9 mouse cellular contexts compared by ENCODE assay signal in genomic region chr11:75148332-75149035, GRCm38 (mm10). TPM values are rescaled to one million over a fixed set of nuclear protein-coding genes. Genes with fewer than 3 reads are reported as not detected.
DNase-seq lines count a peak whose midpoint lies in the region; ATAC-seq and TF ChIP-seq lines count a peak whose summit lies in the region.
"Had no signal": no experiment of that assay in that cellular context is flagged by ENCODE, and none has a peak within 500 bp of the region (broad histone marks: within the 10 kb centered on the region; RNA-seq: fewer than 3 reads in every experiment).

No protein-coding gene starts in this region.

- peaks cover 77% of the 10 kb centered on the region for H3K36me3 ChIP-seq in hindbrain, embryonic 10.5 days
- H3K36me3 ChIP-seq in hindbrain, embryonic 11.5 days (ENCODE audit: control insufficient read depth, insufficient read depth, low read length) = no peaks in the 10 kb centered on the region
- peaks cover 40% of the 10 kb centered on the region for H3K36me3 ChIP-seq in heart, embryonic 14.5 days (ENCODE audit: control insufficient read depth, insufficient read depth, low read length)
- H3K36me3 ChIP-seq in limb, embryonic 13.5 days = peaks cover 51% of the 10 kb centered on the region
- peaks cover 33% of the 10 kb centered on the region for H3K36me3 ChIP-seq in thymus, adult 2 months (ENCODE audit: control insufficient read depth, insufficient read depth, low read length)

- no peaks in the 10 kb centered on the region for H3K9me3 ChIP-seq in hindbrain, embryonic 10.5 days
- H3K9me3 ChIP-seq in hindbrain, embryonic 11.5 days (ENCODE audit: control insufficient read depth, low read length) = no peaks in the 10 kb centered on the region
- H3K9me3 ChIP-seq in heart, embryonic 14.5 days (ENCODE audit: control insufficient read depth, low read length) = no peaks in the 10 kb centered on the region
- H3K9me3 ChIP-seq in limb, embryonic 13.5 days = no peaks in the 10 kb centered on the region

- no peak for ATAC-seq in hindbrain, embryonic 11.5 days (ENCODE audit: low FRiP score)
- ATAC-seq in heart, embryonic 14.5 days (ENCODE audit: insufficient number of reproducible peaks, insufficient read depth, low FRiP score, low read depth) = no peak; the same call in 1 of the 2 replicates
- no peak for ATAC-seq in limb, embryonic 13.5 days (ENCODE audit: low FRiP score, low read depth)

- DNase-seq in hindbrain, embryonic 10.5 days (ENCODE audit: low spot score) = no peak
- DNase-seq in hindbrain, embryonic 11.5 days (ENCODE audit: low spot score) = no peak
- DNase-seq in ovary, postnatal 10 days (ENCODE audit: low spot score) = no peak
- DNase-seq in thymus, adult 18-20 months = no peak
- DNase-seq in thymus, adult 2 months = no peak
- DNase-seq: layer of hippocampus, adult 9-11 months had no signal

- 91% methylated on average over 11 of the region's 11 CpGs for WGBS in hindbrain, embryonic 10.5 days
- WGBS in hindbrain, embryonic 11.5 days = 89% methylated on average over 11 of the region's 11 CpGs
- 77% methylated on average over 11 of the region's 11 CpGs for WGBS in heart, embryonic 14.5 days
- WGBS in limb, embryonic 13.5 days = 79% methylated on average over 9 of the region's 11 CpGs
- 95% methylated on average over 11 of the region's 11 CpGs for WGBS in thymus, adult 2 months

- no peak overlapping the region for H3K9ac ChIP-seq in hindbrain, embryonic 11.5 days (ENCODE audit: low read depth, low read length)
- peak overlapping the region; percentile 58 for H3K9ac ChIP-seq in heart, embryonic 14.5 days (ENCODE audit: low read length)
- no peak overlapping the region for H3K9ac ChIP-seq in limb, embryonic 13.5 days

- no peak overlapping the region for H3K4me2 ChIP-seq in hindbrain, embryonic 11.5 days (replicated peaks; ENCODE audit: low read depth, low read length)
- H3K4me2 ChIP-seq in heart, embryonic 14.5 days (ENCODE audit: low read length) = no peak overlapping the region
- peak overlapping the region; percentile 33 for H3K4me2 ChIP-seq in limb, embryonic 13.5 days (replicated peaks)

- TF ChIP-seq CTCF in cortical plate, adult 2 months (IDR thresholded peaks at IDR 0.05; ENCODE audit: extremely low read depth, insufficient read depth, low read length) = no peak
- no peak for TF ChIP-seq CTCF in thymus, adult 2 months (IDR thresholded peaks at IDR 0.05; ENCODE audit: borderline replicate concordance, control insufficient read depth, extremely low read depth, insufficient read depth, low read length, poor library complexity)

- H3K4me3 ChIP-seq in hindbrain, embryonic 10.5 days = no peak overlapping the region
- H3K4me3 ChIP-seq in hindbrain, embryonic 11.5 days (ENCODE audit: low read depth, low read length) = no peak overlapping the region
- H3K4me3 ChIP-seq in cortical plate, adult 2 months (ENCODE audit: insufficient read depth, low read length) = no peak overlapping the region
- no peak overlapping the region for H3K4me3 ChIP-seq in heart, embryonic 14.5 days (ENCODE audit: control insufficient read depth in 1 of 2, insufficient read depth in 1 of 2, low read depth in 1 of 2, low read length in 2 of 2)
- no peak overlapping the region for H3K4me3 ChIP-seq in limb, embryonic 13.5 days
- no peak overlapping the region for H3K4me3 ChIP-seq in thymus, adult 2 months (ENCODE audit: control insufficient read depth, insufficient read depth, low read length)

- peak overlapping the region; percentile 60; the same call in 1 of the 2 replicates for H3K27ac ChIP-seq in hindbrain, embryonic 10.5 days
- H3K27ac ChIP-seq in hindbrain, embryonic 11.5 days (ENCODE audit: low read depth, low read length) = no peak overlapping the region
- 0 out of 2 replicates have a peak overlapping the region, but pooled peaks have one; percentile 25 for H3K27ac ChIP-seq in cortical plate, adult 2 months (ENCODE audit: insufficient read depth, low read length)
- peak overlapping the region; percentile 68 to 87 for H3K27ac ChIP-seq in heart, embryonic 14.5 days (replicated peaks in 1 of 2; ENCODE audit: control insufficient read depth in 1 of 2, insufficient read depth in 1 of 2, low read depth in 2 of 2, low read length in 2 of 2)
- peak overlapping the region; percentile 94 for H3K27ac ChIP-seq in limb, embryonic 13.5 days
- H3K27ac ChIP-seq in thymus, adult 2 months (ENCODE audit: control insufficient read depth, insufficient read depth, low read length) = no peak overlapping the region

- TF ChIP-seq POLR2A in cortical plate, adult 2 months (IDR thresholded peaks at IDR 0.05; ENCODE audit: extremely low read depth, insufficient read depth, low read length) = no peak
- no peak for TF ChIP-seq POLR2A in thymus, adult 2 months (IDR thresholded peaks at IDR 0.05; ENCODE audit: control insufficient read depth, extremely low read depth, insufficient read depth, low read length, poor library complexity)

- peaks cover 12% of the 10 kb centered on the region for H3K4me1 ChIP-seq in hindbrain, embryonic 10.5 days (replicated peaks)
- peaks cover 2% of the 10 kb centered on the region; the same call in 1 of the 2 replicates for H3K4me1 ChIP-seq in hindbrain, embryonic 11.5 days (replicated peaks; ENCODE audit: control insufficient read depth, insufficient read depth, low read length)
- H3K4me1 ChIP-seq in cortical plate, adult 2 months (ENCODE audit: control insufficient read depth, insufficient read depth, low read length) = no peaks in the 10 kb centered on the region
- H3K4me1 ChIP-seq in heart, embryonic 14.5 days (ENCODE audit: control insufficient read depth in 2 of 2, insufficient read depth in 2 of 2, low read length in 2 of 2) = peaks cover 19 to 26% of the 10 kb centered on the region in 2 experiments
- H3K4me1 ChIP-seq in limb, embryonic 13.5 days = peaks cover 54% of the 10 kb centered on the region
- H3K4me1 ChIP-seq in thymus, adult 2 months (replicated peaks; ENCODE audit: control insufficient read depth, insufficient read depth, low read length) = 0 out of 2 replicates have a peak, but pooled peaks cover 3% of the 10 kb centered on the region

- no peaks in the 10 kb centered on the region for H3K27me3 ChIP-seq in hindbrain, embryonic 10.5 days (ENCODE audit: insufficient read depth, poor library complexity, severe bottlenecking)
- no peaks in the 10 kb centered on the region for H3K27me3 ChIP-seq in hindbrain, embryonic 11.5 days (ENCODE audit: control insufficient read depth, insufficient read depth, low read length)
- no peaks in the 10 kb centered on the region for H3K27me3 ChIP-seq in heart, embryonic 14.5 days (ENCODE audit: control insufficient read depth, insufficient read depth, low read length)
- no peaks in the 10 kb centered on the region for H3K27me3 ChIP-seq in limb, embryonic 13.5 days
- no peaks in the 10 kb centered on the region for H3K27me3 ChIP-seq in thymus, adult 2 months (ENCODE audit: control insufficient read depth, insufficient read depth, low read length)

RNA-seq across cellular contexts. Expression of gene Hic1, which starts 20.8 kb away (rescaled TPM):
- polyA plus RNA-seq in hindbrain, embryonic 10.5 days (2016; fragmentation: Nextera tagmentation; extraction: Ambion mirVana) = 0.15 and 0.52 TPM in 2 replicates
- polyA plus RNA-seq in hindbrain, embryonic 11.5 days (2014; fragmentation: Nextera tagmentation; extraction: Ambion mirVana) = 0.90 and 1.5 TPM in 2 replicates
- 3.0 and 3.8 TPM in 2 replicates for polyA plus RNA-seq in cortical plate, adult 2 months (2012; rRNA removed)
- 6.4 and 6.8 TPM in 2 replicates for polyA plus RNA-seq in heart, embryonic 14.5 days (2014; fragmentation: Nextera tagmentation; extraction: Ambion mirVana)
- polyA plus RNA-seq in limb, embryonic 13.5 days (2015; fragmentation: Nextera tagmentation; extraction: Ambion mirVana) = 28.2 and 29.3 TPM in 2 replicates
- polyA plus RNA-seq in thymus, adult 2 months (2012; rRNA removed) = 10.6 and 14.1 TPM in 2 replicates

RNA-seq across cellular contexts. Expression of gene Ovca2, which starts 30.2 kb away (rescaled TPM):
- polyA plus RNA-seq in hindbrain, embryonic 10.5 days (2016; fragmentation: Nextera tagmentation; extraction: Ambion mirVana) = 27.6 and 33.1 TPM in 2 replicates
- polyA plus RNA-seq in hindbrain, embryonic 11.5 days (2014; fragmentation: Nextera tagmentation; extraction: Ambion mirVana) = 28.0 and 31.0 TPM in 2 replicates
- 19.5 and 21.4 TPM in 2 replicates for polyA plus RNA-seq in cortical plate, adult 2 months (2012; rRNA removed)
- 19.4 and 19.7 TPM in 2 replicates for polyA plus RNA-seq in heart, embryonic 14.5 days (2014; fragmentation: Nextera tagmentation; extraction: Ambion mirVana)
- 27.8 and 29.5 TPM in 2 replicates for polyA plus RNA-seq in limb, embryonic 13.5 days (2015; fragmentation: Nextera tagmentation; extraction: Ambion mirVana)
- polyA plus RNA-seq in thymus, adult 2 months (2012; rRNA removed) = 37.6 and 48.9 TPM in 2 replicates

RNA-seq across cellular contexts. Expression of gene Dph1, which starts 42.6 kb away (rescaled TPM):
- polyA plus RNA-seq in hindbrain, embryonic 10.5 days (2016; fragmentation: Nextera tagmentation; extraction: Ambion mirVana) = 23.2 and 24.2 TPM in 2 replicates
- 14.1 and 18.8 TPM in 2 replicates for polyA plus RNA-seq in hindbrain, embryonic 11.5 days (2014; fragmentation: Nextera tagmentation; extraction: Ambion mirVana)
- polyA plus RNA-seq in cortical plate, adult 2 months (2012; rRNA removed) = 29.1 and 30.9 TPM in 2 replicates
- polyA plus RNA-seq in heart, embryonic 14.5 days (2014; fragmentation: Nextera tagmentation; extraction: Ambion mirVana) = 23.1 and 23.7 TPM in 2 replicates
- polyA plus RNA-seq in limb, embryonic 13.5 days (2015; fragmentation: Nextera tagmentation; extraction: Ambion mirVana) = 23.9 and 24.9 TPM in 2 replicates
- 28.3 and 33.8 TPM in 2 replicates for polyA plus RNA-seq in thymus, adult 2 months (2012; rRNA removed)

RNA-seq across cellular contexts. Expression of gene Rtn4rl1, which starts 45.1 kb away (rescaled TPM):
- 2.5 and 2.8 TPM in 2 replicates for polyA plus RNA-seq in hindbrain, embryonic 10.5 days (2016; fragmentation: Nextera tagmentation; extraction: Ambion mirVana)
- 2.4 and 2.8 TPM in 2 replicates for polyA plus RNA-seq in hindbrain, embryonic 11.5 days (2014; fragmentation: Nextera tagmentation; extraction: Ambion mirVana)
- polyA plus RNA-seq in cortical plate, adult 2 months (2012; rRNA removed) = 37.9 and 40.1 TPM in 2 replicates
- 17.0 and 17.3 TPM in 2 replicates for polyA plus RNA-seq in heart, embryonic 14.5 days (2014; fragmentation: Nextera tagmentation; extraction: Ambion mirVana)
- polyA plus RNA-seq in limb, embryonic 13.5 days (2015; fragmentation: Nextera tagmentation; extraction: Ambion mirVana) = 2.3 and 3.1 TPM in 2 replicates
- 15.3 and 15.5 TPM in 2 replicates for polyA plus RNA-seq in thymus, adult 2 months (2012; rRNA removed)

Comparison
In these comparisons a context has a peak if more than half of its experiments do, and no peak if none do; other contexts are left out.
1. H3K27ac ChIP-seq: peak in hindbrain, embryonic 10.5 days (single experiment), cortical plate, adult 2 months (single experiment), heart, embryonic 14.5 days (2 of 2) and limb, embryonic 13.5 days (single experiment); none in hindbrain, embryonic 11.5 days (single experiment) and thymus, adult 2 months (single experiment).